Mouse (Mus musculus): ENCODE results near the gene Alk.

- no peak for TF ChIP-seq CTCF (IDR thresholded peaks at IDR 0.05; ENCODE audit: low read depth)
- TF ChIP-seq EP300 (optimal IDR thresholded peaks at IDR 0.05) = no peak
Observed at GRCm38 (mm10) chr17:71986998-71987397, 617.4 kb downstream of the Alk start.
